Mouse (Mus musculus): Measurements from ENCODE around the gene Hspb7. TPM values are rescaled to one million over a fixed set of nuclear protein-coding genes. Genes with fewer than 3 reads are reported as not detected.

The Hspb7 gene
- total and polyA plus RNA-seq, 3 experiments, result not detected

- Histone ChIP-seq H3K9me3 (replicated peaks; ENCODE audit: insufficient read depth, low read length) (no peaks in the 10 kb centered on the region), H3K27ac (ENCODE audit: control insufficient read depth, low read depth, low read length) (no peak overlapping the region), H3K27me3 (ENCODE audit: control insufficient read depth in 1 of 2, insufficient read depth in 2 of 2, low read length in 2 of 2) (no peaks in the 10 kb centered on the region), H3K36me3 (ENCODE audit: control insufficient read depth in 1 of 2, insufficient read depth in 2 of 2, low read length in 2 of 2) (no peaks in the 10 kb centered on the region; a peak in 1 of 4 replicates), H3K79me2 (ENCODE audit: control insufficient read depth, insufficient read depth, low read length, poor library complexity) (0 out of 2 replicates have a peak, but pooled peaks cover 5% of the 10 kb centered on the region), H3K4me1 (ENCODE audit: control insufficient read depth in 1 of 2, insufficient read depth in 2 of 2, low read length in 2 of 2) (no peaks in the 10 kb centered on the region), H3K9ac (ENCODE audit: control insufficient read depth, low read depth, low read length, poor library complexity, severe bottlenecking) (no peak overlapping the region), H3K4me3 (ENCODE audit: control insufficient read depth in 1 of 2, insufficient read depth in 1 of 2, low read depth in 2 of 2, low read length in 2 of 2) (no peak overlapping the region)
- TF ChIP-seq UBTF (IDR thresholded peaks at IDR 0.05; ENCODE audit: borderline replicate concordance, insufficient read depth, low read depth, low read length) (no peak), EP300 (IDR thresholded peaks at IDR 0.05; ENCODE audit: low read depth in 1 of 2, low read length in 2 of 2) (no peak), POLR2A (IDR thresholded peaks at IDR 0.05; ENCODE audit: control insufficient read depth in 1 of 2, insufficient read depth in 1 of 2, low read depth in 1 of 2, low read length in 2 of 2, poor library complexity in 1 of 2) (no peak)
- no peak for DNase-seq (ENCODE audit: low read depth, low spot score)
Measured at GRCm38 (mm10) chr4:141459766-141460165, 39.2 kb downstream of the Hspb7 start.

- no peak for TF ChIP-seq UBTF (IDR thresholded peaks at IDR 0.05; ENCODE audit: borderline replicate concordance, insufficient read depth, low read depth, low read length)
- no peak for TF ChIP-seq NELFE (IDR thresholded peaks at IDR 0.05; ENCODE audit: low read depth, low read length)
- no peak for TF ChIP-seq POLR2AphosphoS2 (IDR thresholded peaks at IDR 0.05; ENCODE audit: low read length)
- TF ChIP-seq BHLHE40 (IDR thresholded peaks at IDR 0.05; ENCODE audit: borderline replicate concordance, low read depth, low read length), result no peak
- TF ChIP-seq E2F4 (IDR thresholded peaks at IDR 0.05; ENCODE audit: borderline replicate concordance, low read depth, low read length), result no peak
- TF ChIP-seq TBP (IDR thresholded peaks at IDR 0.05; ENCODE audit: low read depth, low read length), result no peak
- no peak for TF ChIP-seq GATA1 (IDR thresholded peaks at IDR 0.05; ENCODE audit: low read depth, low read length)
- TF ChIP-seq ZNF384 (IDR thresholded peaks at IDR 0.05; ENCODE audit: low read depth, low read length), result no peak
- TF ChIP-seq POLR2AphosphoS5 (IDR thresholded peaks at IDR 0.05; ENCODE audit: borderline replicate concordance, low read depth, low read length), result no peak
- no peak for TF ChIP-seq TCF12 (IDR thresholded peaks at IDR 0.05; ENCODE audit: low read depth, low read length)
- TF ChIP-seq JUND (IDR thresholded peaks at IDR 0.05; ENCODE audit: low read depth, low read length), result no peak
- no peak for TF ChIP-seq MYB (IDR thresholded peaks at IDR 0.05; ENCODE audit: low read depth, low read length)
- Histone ChIP-seq H3K36me3 (ENCODE audit: control insufficient read depth in 1 of 2, insufficient read depth in 2 of 2, low read length in 2 of 2) (no peaks in the 10 kb centered on the region; a peak in 1 of 4 replicates), H3K9me3 (replicated peaks; ENCODE audit: insufficient read depth, low read length) (no peaks in the 10 kb centered on the region), H3K4me1 (ENCODE audit: control insufficient read depth in 1 of 2, insufficient read depth in 2 of 2, low read length in 2 of 2) (no peaks in the 10 kb centered on the region), H3K79me2 (ENCODE audit: control insufficient read depth, insufficient read depth, low read length, poor library complexity) (0 out of 2 replicates have a peak, but pooled peaks cover 5% of the 10 kb centered on the region), H3K27ac (ENCODE audit: control insufficient read depth, low read depth, low read length) (no peak overlapping the region), H3K9ac (ENCODE audit: control insufficient read depth, low read depth, low read length, poor library complexity, severe bottlenecking) (no peak overlapping the region), H3K4me3 (ENCODE audit: control insufficient read depth in 1 of 2, insufficient read depth in 1 of 2, low read depth in 2 of 2, low read length in 2 of 2) (no peak overlapping the region), H3K27me3 (ENCODE audit: control insufficient read depth in 1 of 2, insufficient read depth in 2 of 2, low read length in 2 of 2) (no peaks in the 10 kb centered on the region)
- no peak for DNase-seq (ENCODE audit: low read depth, low spot score)
Measured at GRCm38 (mm10) chr4:141460481-141460880, 39.9 kb downstream of the Hspb7 start.

GRCm38 (mm10) chr4:141461088-141461487 is 40.5 kb downstream of the Hspb7 start:
- Histone ChIP-seq H3K36me3 (ENCODE audit: control insufficient read depth in 1 of 2, insufficient read depth in 2 of 2, low read length in 2 of 2) (no peaks in the 10 kb centered on the region; a peak in 1 of 4 replicates), H3K4me3 (ENCODE audit: control insufficient read depth in 1 of 2, insufficient read depth in 1 of 2, low read depth in 2 of 2, low read length in 2 of 2) (no peak overlapping the region)

More at GRCm38 (mm10) chr4:141461088-141461487, 40.5 kb downstream of the Hspb7 start:
- DNase-seq (ENCODE audit: low read depth, low spot score), result no peak
- no peak overlapping the region for H3K27ac ChIP-seq (ENCODE audit: control insufficient read depth, low read depth, low read length)
- H3K27me3 ChIP-seq (ENCODE audit: control insufficient read depth in 1 of 2, insufficient read depth in 2 of 2, low read length in 2 of 2), result no peaks in the 10 kb centered on the region
- 0 out of 2 replicates have a peak, but pooled peaks cover 4% of the 10 kb centered on the region for H3K79me2 ChIP-seq (ENCODE audit: control insufficient read depth, insufficient read depth, low read length, poor library complexity)
- no peaks in the 10 kb centered on the region for H3K9me3 ChIP-seq (replicated peaks; ENCODE audit: insufficient read depth, low read length)
- no peak overlapping the region for H3K9ac ChIP-seq (ENCODE audit: control insufficient read depth, low read depth, low read length, poor library complexity, severe bottlenecking)
- TF ChIP-seq MAZ (IDR thresholded peaks at IDR 0.05; ENCODE audit: low read depth, low read length) (no peak), ZKSCAN1 (IDR thresholded peaks at IDR 0.05; ENCODE audit: low read depth, low read length) (no peak), ZMIZ1 (IDR thresholded peaks at IDR 0.05; ENCODE audit: low read depth, low read length) (no peak), TAL1 (IDR thresholded peaks at IDR 0.05; ENCODE audit: low read length) (no peak), TBP (IDR thresholded peaks at IDR 0.05; ENCODE audit: low read depth, low read length) (no peak)
- no peaks in the 10 kb centered on the region for H3K4me1 ChIP-seq (ENCODE audit: control insufficient read depth in 1 of 2, insufficient read depth in 2 of 2, low read length in 2 of 2)

Data from MEL (cell line).